Mouse (Mus musculus) thymus, postnatal 36 days (tissue): ENCODE results near the gene Uncx.
"Not testable (repeated sequence)": the region's sequence is repeated elsewhere in the genome, so short reads cannot be mapped to it uniquely, and the experiment has no call there.

Experiments
- DNase-seq, 2 experiments: peaks; one replicate each; pipeline ENCODE4 v3.0.0; 2022; ENCODE audit warnings: mixed read lengths in 2 of 2

The Uncx gene

DNA sequence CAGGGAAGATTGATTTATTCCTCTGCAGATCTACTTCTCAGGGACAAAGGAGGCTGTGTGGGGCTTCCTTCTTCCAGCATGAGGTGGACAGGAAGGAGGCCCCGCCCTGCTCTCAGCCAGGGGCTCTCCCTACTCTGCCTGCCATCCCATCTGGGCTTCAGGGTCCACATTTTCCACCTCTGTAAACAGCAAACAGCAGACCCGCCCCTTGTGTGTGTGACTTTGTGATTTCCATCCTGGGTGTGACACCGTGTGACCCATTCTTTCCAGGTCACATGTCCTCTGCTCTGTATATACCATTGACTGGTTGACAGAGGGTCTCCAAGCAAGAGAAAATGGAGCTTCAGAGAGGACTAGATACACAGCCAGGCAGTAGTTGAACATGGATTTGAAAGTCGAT lies 22.2 kb downstream of the Uncx start:
- DNase-seq: no peak

DNA sequence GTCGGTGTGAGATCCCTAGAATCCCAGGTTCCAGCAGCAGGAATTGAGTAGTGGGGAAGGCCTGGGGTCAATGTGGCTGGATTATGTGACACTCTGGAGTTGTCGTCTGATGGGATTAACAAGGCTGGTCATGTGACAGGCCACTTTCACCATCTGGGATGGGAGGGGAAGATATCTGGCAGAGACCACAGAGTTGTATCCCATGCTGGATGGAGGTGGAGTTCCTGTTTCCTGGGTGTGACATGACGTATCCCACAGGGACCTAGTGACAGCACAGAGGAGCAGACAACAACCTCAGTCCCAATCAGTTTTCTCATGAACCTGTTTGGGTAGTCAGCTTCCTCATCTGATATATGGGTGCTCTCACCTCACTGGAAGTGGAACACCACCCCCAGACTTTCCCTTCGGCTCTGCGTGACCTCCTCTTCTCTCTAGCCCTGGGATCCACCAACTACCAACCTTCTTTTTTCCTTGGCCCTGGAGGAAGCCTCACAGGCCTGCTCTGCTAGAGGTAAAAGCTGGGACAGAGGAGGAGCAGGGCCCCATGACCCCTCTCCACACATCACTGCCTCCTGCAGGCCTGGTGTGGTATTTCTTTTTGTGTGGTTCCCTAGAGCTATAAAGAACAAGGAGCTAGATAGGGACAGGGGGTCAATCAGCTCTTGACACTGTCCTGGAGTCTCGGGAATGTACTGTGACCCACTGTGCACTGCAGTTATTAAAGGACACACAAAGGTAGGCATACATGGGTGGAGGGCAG lies 23.5 kb downstream of the Uncx start:
- no peak for DNase-seq

DNA sequence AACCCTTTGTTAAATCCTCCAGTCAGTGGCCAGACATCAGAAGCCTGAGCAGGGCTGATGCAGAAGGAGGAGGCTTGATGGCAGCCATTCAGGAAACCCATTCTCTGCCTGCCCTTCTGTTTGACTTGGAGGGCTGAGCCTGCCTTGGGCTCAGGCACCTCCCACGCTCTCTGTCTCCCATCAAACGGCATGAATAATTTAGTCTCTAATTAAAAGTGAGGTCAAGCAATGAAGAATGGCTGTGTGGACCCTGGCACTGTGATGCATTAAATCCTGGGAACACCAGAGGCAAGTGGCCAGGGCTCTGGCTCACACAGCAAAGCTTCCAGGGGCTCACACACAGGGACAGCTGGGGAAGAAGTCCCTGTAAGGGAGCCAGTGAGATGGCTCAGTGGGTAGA lies 24.8 kb downstream of the Uncx start:
- no peak for DNase-seq

DNA sequence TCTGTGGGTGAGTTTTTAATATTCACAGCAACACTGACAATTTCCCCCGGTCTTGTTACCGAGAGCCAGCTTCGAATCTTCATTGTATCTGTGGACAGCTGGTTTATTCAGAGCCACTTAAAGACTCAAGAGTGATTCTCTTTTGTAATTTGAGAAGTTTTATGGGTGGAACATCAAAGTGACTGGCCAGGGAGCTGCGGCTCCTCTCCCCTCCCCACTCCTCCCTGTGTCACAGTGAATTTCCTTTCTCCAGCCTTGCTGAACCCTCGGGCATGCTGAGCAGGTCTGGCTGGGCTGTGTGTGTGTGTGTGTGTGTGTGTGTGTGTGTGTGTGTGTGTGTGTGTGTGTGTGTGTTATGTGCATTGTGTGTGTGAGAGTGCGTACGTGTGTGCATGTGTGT lies 29.2 kb downstream of the Uncx start:
- no peak for DNase-seq

DNA sequence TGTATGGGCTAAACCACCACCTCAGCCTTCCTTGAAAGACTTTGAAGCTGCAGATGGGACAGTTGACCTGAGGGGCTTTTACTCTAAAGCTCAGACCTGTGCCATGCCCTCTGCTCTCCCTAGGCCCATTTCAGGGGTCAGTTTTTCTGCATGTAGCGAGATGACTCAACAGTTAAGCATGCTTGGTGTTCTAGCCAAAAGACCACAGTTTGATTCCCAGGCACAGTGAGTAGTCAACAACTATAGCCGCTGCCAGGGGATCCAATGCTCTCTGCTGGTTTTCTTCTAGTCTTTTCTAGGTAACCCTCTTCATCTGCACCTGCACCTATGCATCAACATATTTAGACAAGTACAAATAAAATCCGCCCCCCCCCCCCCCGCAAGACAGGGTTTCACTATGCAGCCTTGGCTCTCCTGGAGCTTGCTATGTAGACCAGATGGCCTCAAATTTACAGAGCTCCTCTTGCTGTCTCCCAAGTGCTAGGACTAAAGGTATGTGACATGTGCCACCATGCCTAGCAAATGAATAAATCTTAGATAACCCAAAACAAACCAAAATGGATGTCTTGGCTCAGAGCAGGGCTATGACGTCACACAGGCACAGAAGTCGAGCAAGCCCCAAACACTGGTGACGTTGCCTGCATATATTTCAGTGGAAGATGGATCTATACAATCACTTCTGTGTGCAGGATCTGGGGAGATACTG lies 30.5 kb downstream of the Uncx start:
- no peak for DNase-seq

DNA sequence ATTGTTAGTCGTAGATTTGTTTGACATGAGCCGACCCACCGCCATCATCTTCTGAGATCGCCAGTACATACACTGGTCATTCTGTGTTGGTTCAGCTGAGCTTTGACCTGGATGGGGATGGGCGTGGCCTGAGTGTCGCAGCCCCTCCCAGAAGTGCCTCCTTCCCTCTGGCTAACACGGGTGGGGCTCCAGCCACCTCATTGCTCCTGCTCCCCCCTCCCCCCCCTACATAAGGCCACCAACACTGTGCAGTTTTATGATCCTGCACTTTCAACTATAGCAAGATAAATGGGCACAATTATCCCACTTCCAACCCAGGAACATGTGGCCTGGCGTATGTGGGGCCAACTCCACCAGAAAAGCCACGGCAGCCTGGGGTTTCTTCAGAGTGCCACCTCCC lies 31.8 kb downstream of the Uncx start:
- DNase-seq: no peak

DNA sequence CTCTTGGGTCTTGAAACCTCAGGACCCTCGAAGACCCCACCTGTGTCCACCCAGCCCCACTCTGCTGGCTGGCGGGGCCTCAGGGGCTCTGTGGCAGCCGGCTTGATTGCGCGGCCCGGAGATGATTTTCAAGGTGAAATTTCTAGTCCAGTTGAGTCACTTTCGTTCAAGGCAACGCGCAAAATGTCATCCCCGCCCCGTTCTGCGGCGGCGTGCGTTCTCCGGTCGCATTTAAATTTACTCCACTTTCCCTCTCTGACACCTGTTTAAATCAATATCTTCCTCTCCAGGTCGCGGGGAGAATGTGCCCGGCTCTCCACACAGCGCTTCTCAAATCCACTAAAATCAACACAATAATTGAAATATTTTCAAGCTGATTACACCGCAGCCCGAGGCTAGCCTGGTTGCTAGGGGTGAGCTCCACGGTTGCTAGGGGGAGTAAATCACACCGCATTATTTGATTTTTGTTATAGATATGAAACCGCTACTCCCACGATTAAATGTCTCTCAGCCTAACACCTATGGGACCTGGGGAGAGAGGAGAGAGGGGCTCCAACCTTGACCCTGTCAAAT lies 37.0 kb downstream of the Uncx start:
- no peak for DNase-seq

DNA sequence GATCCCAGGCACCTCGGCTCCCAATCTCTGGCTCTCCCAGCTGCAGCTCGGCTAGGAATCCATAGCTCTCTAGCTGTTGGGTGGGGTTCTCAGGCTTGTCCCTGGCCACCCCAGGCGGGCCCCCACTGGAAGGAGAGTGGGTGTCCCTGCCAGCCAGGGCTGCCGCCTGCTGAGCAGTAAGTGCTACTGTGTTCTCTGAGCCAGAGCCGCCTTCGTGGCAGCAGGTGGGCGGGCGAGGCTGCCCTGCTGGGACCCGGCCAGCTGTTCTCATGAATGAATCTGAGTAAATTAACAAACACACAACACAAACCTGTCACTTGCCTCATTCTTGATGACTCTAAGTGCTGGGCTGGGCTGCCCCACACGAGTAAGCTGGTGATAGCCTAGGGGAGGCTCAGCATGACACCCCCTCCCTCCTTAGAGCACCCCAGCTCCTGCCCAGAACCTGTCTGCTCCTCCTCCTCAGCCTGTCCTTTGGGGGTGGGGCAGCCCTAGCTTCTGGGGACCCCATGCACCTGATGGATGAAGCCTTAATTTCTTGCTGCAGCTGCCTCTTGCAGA lies 38.1 kb downstream of the Uncx start:
- DNase-seq: no peak

DNA sequence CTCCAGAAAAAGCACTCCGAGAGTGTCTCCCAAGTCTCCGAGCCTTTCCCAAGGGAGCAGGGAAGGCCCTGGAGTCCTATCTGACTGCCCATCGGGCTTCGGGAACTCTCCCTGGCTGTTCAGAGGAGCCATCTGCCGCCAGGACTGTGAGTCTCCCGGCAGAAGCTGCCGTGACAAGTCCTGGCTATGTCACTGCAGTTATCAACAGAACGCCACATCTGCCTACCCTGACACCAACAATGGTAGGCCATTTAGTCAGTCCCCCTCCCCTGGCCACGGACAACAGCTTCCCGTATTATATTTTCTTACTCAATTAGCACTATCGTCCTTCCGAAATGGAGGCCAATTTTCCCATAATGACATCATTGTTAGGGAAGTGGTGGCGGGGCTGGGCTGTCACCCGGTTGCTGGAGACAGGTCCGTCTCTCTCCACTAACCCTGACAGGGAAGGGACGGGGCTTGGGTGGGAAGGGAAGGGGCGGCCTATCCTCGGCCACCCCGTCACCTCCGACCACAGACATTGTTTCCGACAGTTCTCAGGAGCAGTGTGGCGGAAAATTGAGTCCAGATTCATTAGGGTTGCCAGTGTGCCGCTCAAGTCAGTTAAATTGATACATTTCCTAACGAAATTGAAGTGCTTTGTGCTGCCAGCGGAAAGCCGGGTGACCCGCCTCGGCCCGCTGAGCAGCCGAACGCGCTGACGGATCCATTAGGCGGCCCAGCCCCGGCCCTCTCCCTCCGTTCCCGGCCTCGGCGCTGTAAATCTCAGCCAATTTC lies 41.9 kb downstream of the Uncx start:
- no peak for DNase-seq

DNA sequence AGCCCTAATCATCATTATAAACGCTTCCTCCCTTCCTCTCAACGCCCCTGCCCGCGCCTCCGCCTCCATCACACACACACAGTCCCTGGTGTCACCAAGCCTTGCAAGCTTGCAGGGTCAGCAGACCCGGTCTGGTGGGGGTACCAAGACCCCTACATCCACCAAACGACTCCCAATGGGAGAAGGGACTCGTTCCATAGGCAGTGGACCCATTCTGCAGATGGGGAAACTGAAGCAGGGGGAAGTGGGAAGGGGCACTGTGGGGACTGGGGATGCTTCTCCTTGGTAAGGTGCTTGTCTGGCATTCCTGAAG lies 42.4 kb downstream of the Uncx start:
- no peak for DNase-seq

DNA sequence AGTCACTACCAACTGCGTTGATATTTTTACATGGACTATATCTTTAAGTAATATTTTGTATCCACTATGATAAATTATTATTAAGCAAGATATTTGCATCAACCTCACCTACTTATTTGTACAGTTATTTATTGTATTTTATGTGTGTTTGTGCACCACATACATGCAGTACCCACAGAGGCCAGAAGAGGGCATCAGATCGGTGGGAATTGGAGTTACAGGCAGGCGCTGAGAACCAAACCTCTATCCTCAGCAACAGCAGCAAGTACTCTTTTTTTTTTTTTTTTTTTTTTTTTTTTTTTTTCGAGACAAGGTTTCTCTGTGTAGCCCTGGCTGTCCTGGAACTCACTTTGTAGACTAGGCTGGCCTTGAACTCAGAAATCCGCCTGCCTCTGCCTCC lies 44.2 kb downstream of the Uncx start:
- DNase-seq: not testable (repeated sequence)

DNA sequence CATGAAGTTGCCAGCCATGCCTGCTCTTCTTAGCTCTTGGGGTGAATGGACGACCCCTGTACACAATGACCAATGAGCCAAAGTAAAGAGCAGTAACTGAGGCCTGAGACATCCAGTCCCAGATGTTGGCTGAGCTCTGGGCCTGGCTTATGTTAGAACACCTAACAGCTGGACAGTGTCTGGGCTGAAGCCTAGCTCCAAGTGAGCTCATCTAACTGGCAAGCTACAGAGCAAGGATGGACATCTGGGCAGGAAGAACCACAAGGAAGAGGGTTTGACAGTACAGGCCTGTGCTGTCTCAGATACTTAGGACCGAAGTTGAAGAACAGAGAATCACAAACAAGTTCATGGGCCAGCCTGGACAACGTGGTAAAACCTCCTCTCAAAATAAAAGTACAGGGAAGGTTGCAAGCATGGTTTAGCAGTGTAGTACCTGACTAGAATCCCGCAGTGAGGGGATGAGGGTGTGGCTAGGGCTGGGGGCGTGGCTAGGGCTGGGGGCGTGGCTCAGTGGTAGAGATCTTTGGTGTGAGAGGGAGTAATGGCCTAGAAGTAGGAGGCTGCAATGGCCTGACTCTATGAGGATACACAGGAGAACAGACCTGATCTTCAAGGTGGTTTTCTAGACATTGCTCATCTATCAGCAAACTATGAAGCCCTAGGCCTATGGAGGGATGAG lies 47.5 kb downstream of the Uncx start:
- DNase-seq: not testable (repeated sequence)

DNA sequence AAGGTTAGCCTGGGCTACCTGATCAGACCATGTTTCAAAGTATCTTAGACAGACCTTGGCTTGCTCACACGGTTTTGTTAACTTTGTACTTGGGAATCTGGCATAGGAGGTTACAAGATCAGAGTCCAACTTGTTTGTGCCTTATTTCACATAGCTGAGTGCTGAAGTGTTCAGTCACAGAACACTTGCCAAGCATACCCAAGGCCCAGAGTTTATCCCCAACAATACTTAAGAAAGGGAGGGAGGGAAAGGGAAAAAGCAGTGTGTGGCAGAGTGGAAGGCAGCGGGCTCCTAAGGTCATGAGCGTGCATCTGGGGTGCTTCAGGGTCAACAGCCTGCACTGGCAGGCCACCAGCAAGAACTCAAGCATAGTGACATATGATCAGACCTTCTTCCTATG lies 48.7 kb downstream of the Uncx start:
- no peak for DNase-seq

DNA sequence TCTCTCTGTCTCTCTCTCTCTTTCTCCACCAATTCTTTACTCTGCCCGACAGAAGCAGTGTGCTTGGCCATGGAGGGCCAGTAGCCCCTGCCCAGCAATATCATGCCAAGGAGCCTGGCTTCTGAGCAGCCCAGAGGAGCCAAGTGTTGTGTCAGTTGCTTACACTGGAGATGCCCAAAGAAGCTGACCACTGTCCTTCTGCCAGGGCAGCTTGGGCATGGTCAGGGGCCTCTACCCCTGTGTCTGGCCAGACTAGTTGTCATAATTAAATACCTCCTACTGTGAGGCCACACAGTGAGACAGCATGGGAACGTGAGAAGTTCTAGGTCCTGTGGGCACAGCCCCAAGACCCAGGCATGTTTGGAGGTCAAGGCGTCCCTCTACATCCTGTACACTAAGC lies 49.6 kb downstream of the Uncx start:
- DNase-seq: no peak

DNA sequence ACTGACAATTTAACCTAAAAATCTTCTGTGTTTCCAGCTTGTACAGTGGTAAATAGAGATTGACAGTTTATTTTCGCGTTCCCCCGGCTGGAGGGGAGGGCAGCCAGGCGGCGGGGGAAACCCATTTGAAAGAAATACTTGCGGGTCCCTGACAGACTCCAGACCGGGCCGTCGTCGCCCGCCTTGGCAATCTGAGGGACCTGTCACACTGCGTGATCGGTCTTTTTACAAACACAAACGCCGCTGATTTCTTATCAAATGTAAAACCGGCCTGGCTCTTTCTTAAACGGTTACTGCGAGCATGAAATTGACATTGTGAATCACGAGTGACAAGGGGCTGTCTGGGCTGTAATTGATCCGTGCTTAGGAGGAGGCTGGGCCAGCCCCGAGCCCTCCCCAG lies 50.5 kb downstream of the Uncx start:
- no peak for DNase-seq

DNA sequence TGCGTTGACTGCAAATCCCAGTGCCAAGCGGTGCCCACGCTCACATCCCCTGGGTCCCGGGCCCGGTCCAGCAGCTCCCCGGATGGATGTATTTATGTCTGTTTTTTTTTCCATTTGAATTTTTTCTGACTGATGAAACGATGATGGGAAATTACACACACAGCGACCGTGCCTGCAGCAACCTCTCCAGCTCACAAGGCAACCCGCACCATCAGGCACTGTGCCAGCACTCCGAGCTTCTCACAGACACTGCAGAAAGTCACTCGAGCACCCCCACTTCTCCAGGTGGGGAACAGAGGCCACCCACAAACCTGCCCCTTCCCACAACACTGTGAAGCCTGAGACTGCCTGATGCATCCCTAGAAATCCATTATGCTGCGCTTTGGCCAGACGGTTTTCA lies 51.7 kb downstream of the Uncx start:
- DNase-seq: no peak
